Mouse (Mus musculus) forebrain, embryonic 10.5 days (tissue): ENCODE data around the gene Epb41l2. TPM values are rescaled to one million over a fixed set of nuclear protein-coding genes. Genes with fewer than 3 reads are reported as not detected.

Experiments used
- DNase-seq: peaks from one replicate; pipeline ENCODE4 v3.0.0-alpha.2; 2017; ENCODE audit warnings: low spot score; ENCODE audit errors: extremely low spot score
- H3K27ac ChIP-seq: fragments of 300-500 bp; sonication (generic); 2 replicates; pipeline ENCODE4 v1.5.1; 2016; ENCODE audit warnings: mild to moderate bottlenecking
- H3K27me3 ChIP-seq: fragments of 300-500 bp; sonication (generic); 2 replicates; pipeline ENCODE4 v1.6.1; 2016; ENCODE audit warnings: mild to moderate bottlenecking; ENCODE audit not compliant: poor library complexity, severe bottlenecking
- H3K36me3 ChIP-seq: fragments of 300-500 bp; sonication (generic); replicated peaks from 2 replicates; pipeline ENCODE4 v1.6.1; 2016; ENCODE audit warnings: mild to moderate bottlenecking, moderate library complexity
- H3K4me1 ChIP-seq: fragments of 300-500 bp; sonication (generic); 2 replicates; pipeline ENCODE4 v1.6.1; 2016
- H3K4me3 ChIP-seq: fragments of 300-500 bp; sonication (generic); 2 replicates; pipeline ENCODE4 v1.5.1; 2016; ENCODE audit warnings: mild to moderate bottlenecking, moderate library complexity
- H3K9me3 ChIP-seq: fragments of 300-500 bp; sonication (generic); 2 replicates; pipeline ENCODE4 v1.6.1; 2016; ENCODE audit warnings: mild to moderate bottlenecking, moderate library complexity
- WGBS: fragments of 180-500 bp; shearing (Covaris S2); methylation state at CpG from one replicate; pipeline ENCODE4 v1.1.7; 2016; 5-methylcytosine and 5-hydroxymethylcytosine counted together
- polyA plus RNA-seq: library from polyadenylated mRNA; unstranded; fragments of >200 nt; fragmentation: Nextera tagmentation; extraction: Ambion mirVana; gene quantifications from 2 replicates; pipeline ENCODE4 v1.2.1, GENCODE M21; 2016

The Epb41l2 gene
- polyA plus RNA-seq, 1 experiment from 2014 or later: 42.7 TPM

DNA sequence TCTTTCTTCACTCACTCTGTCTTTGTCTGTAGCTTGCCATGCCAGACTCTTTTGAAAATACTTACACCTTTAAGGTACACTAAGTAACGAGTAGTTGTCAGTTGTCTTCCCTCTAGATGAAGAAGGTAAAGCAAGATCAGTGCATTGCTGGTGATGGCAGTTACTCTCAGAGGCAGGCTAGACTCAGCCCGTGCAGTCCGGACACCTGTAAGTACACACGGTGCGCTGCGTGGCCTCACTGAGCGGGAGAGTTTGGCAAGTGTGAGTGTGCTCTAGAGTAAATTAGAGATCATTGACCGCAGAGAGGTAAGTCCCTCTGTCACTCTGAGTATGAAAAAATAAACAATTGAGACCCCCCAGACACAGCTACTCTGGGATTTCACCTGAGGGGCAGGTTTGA, 46.0 kb downstream of the Epb41l2 start:
- H3K36me3 ChIP-seq: no peaks in the 10 kb centered on the region
- WGBS: 91% methylated on average over 8 of the region's 8 CpGs

DNA sequence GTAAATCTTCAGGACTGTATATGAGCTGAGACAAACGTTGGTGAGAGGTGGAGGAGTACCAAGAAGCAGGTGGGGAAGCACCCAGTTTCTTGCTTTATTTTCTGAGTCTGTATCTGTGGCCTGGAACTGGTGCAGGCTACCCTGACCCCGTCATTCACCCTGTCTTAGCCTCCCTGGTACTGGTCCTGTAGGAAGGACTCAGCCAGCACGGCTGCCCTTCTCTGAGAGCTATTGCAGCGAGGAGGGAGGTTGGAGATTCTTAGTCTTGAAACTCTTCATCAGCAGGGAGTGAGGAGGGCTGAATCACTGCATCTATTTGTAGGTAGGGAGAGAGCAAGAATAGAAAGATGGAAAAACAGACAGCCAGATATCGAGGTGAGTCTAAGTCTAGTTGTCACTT, 47.1 kb downstream of the Epb41l2 start:
- H3K36me3 ChIP-seq: no peaks in the 10 kb centered on the region
- peaks cover 12% of the 10 kb centered on the region for H3K4me1 ChIP-seq
- no peaks in the 10 kb centered on the region for H3K27me3 ChIP-seq
- WGBS: 79% methylated on average over 5 of the region's 5 CpGs
- 0 out of 2 replicates have a peak, but pooled peaks cover 4% of the 10 kb centered on the region for H3K9me3 ChIP-seq
- H3K4me3 ChIP-seq: no peak overlapping the region
- no peak overlapping the region for H3K27ac ChIP-seq
- no peak for DNase-seq

More for the DNA sequence above, 46.0 kb downstream of the Epb41l2 start:
- Histone ChIP-seq H3K4me1 (peaks cover 12% of the 10 kb centered on the region), H3K4me3 (no peak overlapping the region), H3K27ac (no peak overlapping the region), H3K27me3 (no peaks in the 10 kb centered on the region), H3K9me3 (0 out of 2 replicates have a peak, but pooled peaks cover under 1% of the 10 kb centered on the region)
- DNase-seq: no peak

- no peaks in the 10 kb centered on the region for H3K36me3 ChIP-seq
- H3K9me3 ChIP-seq: 0 out of 2 replicates have a peak, but pooled peaks cover 4% of the 10 kb centered on the region
- DNase-seq: no peak
- no peaks in the 10 kb centered on the region for H3K27me3 ChIP-seq
- peaks cover 3% of the 10 kb centered on the region; the same call in 1 of the 2 replicates for H3K4me1 ChIP-seq
- no peak overlapping the region for H3K27ac ChIP-seq
- no peak overlapping the region for H3K4me3 ChIP-seq
- WGBS: 83% methylated on average over 14 of the region's 14 CpGs
These were observed 48.6 kb downstream of the Epb41l2 start for GRCm38 (mm10) chr10:25408136-25408650.

- H3K9me3 ChIP-seq: 0 out of 2 replicates have a peak, but pooled peaks cover 4% of the 10 kb centered on the region
- WGBS: 83% methylated on average over 6 of the region's 6 CpGs
- no peak for DNase-seq
- H3K27me3 ChIP-seq: no peaks in the 10 kb centered on the region
- no peak overlapping the region for H3K4me3 ChIP-seq
- H3K4me1 ChIP-seq: no peaks in the 10 kb centered on the region
- no peak overlapping the region for H3K27ac ChIP-seq
- no peaks in the 10 kb centered on the region for H3K36me3 ChIP-seq
These were observed 52.3 kb downstream of the Epb41l2 start for GRCm38 (mm10) chr10:25411836-25412373.

DNA sequence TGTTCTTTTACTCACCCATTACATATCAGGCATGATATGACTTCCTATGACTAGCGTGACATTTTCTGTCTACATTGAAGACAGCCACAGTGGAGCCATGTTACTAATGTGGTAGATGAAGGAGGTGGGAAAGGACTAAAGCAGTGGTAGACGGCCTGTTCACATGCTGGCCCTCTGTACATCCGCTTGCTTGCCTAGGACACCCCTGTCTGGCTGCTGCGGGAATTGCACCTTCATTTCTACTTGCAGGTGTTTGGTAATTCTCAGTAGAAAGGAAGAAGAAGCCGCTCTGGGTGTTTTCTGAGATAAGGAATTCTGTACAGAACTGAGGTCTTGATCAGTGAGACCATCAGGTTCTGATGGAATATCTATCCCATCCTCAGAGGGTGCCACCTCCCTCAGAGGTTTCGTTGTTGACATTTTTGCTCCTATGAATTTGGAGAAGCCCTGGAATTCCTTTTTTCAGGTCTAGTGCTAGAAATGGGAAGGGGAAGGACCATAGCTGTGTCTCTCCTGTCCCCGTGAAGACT, 55.7 kb downstream of the Epb41l2 start:
- WGBS: 87% methylated on average over 7 of the region's 7 CpGs

GRCm38 (mm10) chr10:25416696-25417095, 57.1 kb downstream of the Epb41l2 start:
- H3K36me3 ChIP-seq: 0 out of 2 replicates have a peak, but pooled peaks cover 2% of the 10 kb centered on the region
- DNase-seq: no peak
- H3K27ac ChIP-seq: no peak overlapping the region
- H3K4me3 ChIP-seq: no peak overlapping the region
- 90% methylated on average over 5 of the region's 5 CpGs for WGBS
- H3K27me3 ChIP-seq: no peaks in the 10 kb centered on the region
- H3K9me3 ChIP-seq: no peaks in the 10 kb centered on the region
- no peaks in the 10 kb centered on the region for H3K4me1 ChIP-seq

More for the DNA sequence above, 55.7 kb downstream of the Epb41l2 start:
- Histone ChIP-seq H3K27ac (no peak overlapping the region), H3K4me3 (no peak overlapping the region), H3K9me3 (0 out of 2 replicates have a peak, but pooled peaks cover 4% of the 10 kb centered on the region), H3K36me3 (0 out of 2 replicates have a peak, but pooled peaks cover 2% of the 10 kb centered on the region), H3K4me1 (no peaks in the 10 kb centered on the region), H3K27me3 (no peaks in the 10 kb centered on the region)
- no peak for DNase-seq

- Histone ChIP-seq H3K4me3 (no peak overlapping the region), H3K9me3 (no peaks in the 10 kb centered on the region), H3K36me3 (no peaks in the 10 kb centered on the region), H3K4me1 (peaks cover 18% of the 10 kb centered on the region), H3K27ac (no peak overlapping the region), H3K27me3 (no peaks in the 10 kb centered on the region)
- no peak for DNase-seq
- WGBS: 37% methylated on average over 1 of the region's 1 CpGs
These were observed 66.5 kb downstream of the Epb41l2 start for GRCm38 (mm10) chr10:25426058-25426457.

GRCm38 (mm10) chr10:25426814-25427213, 67.2 kb downstream of the Epb41l2 start:
- no peaks in the 10 kb centered on the region for H3K27me3 ChIP-seq
- H3K27ac ChIP-seq: peak overlapping the region; percentile 26; the same call in 1 of the 2 replicates
- no peak for DNase-seq
- no peaks in the 10 kb centered on the region for H3K9me3 ChIP-seq
- H3K36me3 ChIP-seq: no peaks in the 10 kb centered on the region
- peaks cover 20% of the 10 kb centered on the region for H3K4me1 ChIP-seq
- 63% methylated on average over 4 of the region's 4 CpGs for WGBS
- H3K4me3 ChIP-seq: no peak overlapping the region

GRCm38 (mm10) chr10:25427523-25427922, 67.9 kb downstream of the Epb41l2 start:
- DNase-seq: no peak
- Histone ChIP-seq H3K4me1 (peaks cover 23% of the 10 kb centered on the region), H3K27me3 (no peaks in the 10 kb centered on the region), H3K36me3 (no peaks in the 10 kb centered on the region), H3K27ac (0 out of 2 replicates have a peak overlapping the region, but pooled peaks have one; percentile 3), H3K4me3 (no peak overlapping the region), H3K9me3 (no peaks in the 10 kb centered on the region)
- 70% methylated on average over 7 of the region's 7 CpGs for WGBS

DNA sequence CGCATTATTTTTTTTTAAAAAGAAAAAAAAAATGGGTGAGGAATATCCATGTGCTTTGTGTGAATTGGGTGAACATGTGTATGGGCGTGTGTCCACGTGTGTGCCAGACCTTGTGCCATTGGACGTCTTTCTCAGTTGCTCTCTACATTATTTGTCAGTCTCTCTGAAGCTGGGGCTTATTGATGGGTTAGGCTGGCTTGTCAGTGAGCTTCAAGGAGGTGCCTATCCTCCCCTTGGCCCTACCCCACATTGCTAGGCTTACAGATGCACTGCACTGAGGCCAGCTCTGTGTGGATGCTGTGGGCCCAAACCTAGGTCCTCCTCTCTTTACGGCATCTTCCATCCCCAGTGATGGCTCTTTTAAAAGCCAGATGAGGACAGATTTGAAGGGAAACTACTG, 69.1 kb downstream of the Epb41l2 start:
- H3K4me3 ChIP-seq: no peak overlapping the region
- no peak overlapping the region for H3K27ac ChIP-seq
- H3K36me3 ChIP-seq: no peaks in the 10 kb centered on the region
- peaks cover 34% of the 10 kb centered on the region for H3K4me1 ChIP-seq
- no peaks in the 10 kb centered on the region for H3K9me3 ChIP-seq
- DNase-seq: no peak
- 96% methylated on average over 5 of the region's 5 CpGs for WGBS
- no peaks in the 10 kb centered on the region for H3K27me3 ChIP-seq

GRCm38 (mm10) chr10:25429346-25429745, 69.7 kb downstream of the Epb41l2 start:
- no peak overlapping the region for H3K4me3 ChIP-seq
- no peak overlapping the region for H3K27ac ChIP-seq
- 93% methylated on average over 4 of the region's 4 CpGs for WGBS
- no peaks in the 10 kb centered on the region for H3K36me3 ChIP-seq
- H3K9me3 ChIP-seq: no peaks in the 10 kb centered on the region
- peaks cover 39% of the 10 kb centered on the region for H3K4me1 ChIP-seq
- H3K27me3 ChIP-seq: no peaks in the 10 kb centered on the region
- no peak for DNase-seq

DNA sequence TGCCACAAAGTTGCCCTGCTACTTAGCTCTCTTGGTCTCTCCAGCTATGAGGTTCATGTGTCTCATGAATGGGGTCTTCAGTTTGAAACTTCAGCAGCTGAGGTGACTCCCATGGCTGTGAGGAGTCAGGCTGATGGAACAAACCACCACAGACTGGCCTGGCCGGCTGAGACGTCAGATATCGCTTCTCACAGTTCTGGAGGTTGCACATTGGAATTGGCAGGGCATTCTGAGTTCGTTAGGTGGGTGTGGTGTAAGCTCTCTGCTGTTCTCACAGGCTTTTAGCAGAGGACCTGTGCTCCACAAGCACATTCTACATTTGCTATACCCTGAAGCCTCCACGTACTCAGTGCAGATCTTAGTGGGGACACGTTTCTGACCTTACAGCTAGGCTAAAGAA, 71.3 kb downstream of the Epb41l2 start:
- Histone ChIP-seq H3K4me1 (peaks cover 44% of the 10 kb centered on the region), H3K27ac (no peak overlapping the region), H3K27me3 (no peaks in the 10 kb centered on the region), H3K9me3 (no peaks in the 10 kb centered on the region), H3K36me3 (no peaks in the 10 kb centered on the region), H3K4me3 (no peak overlapping the region)
- 56% methylated on average over 6 of the region's 6 CpGs for WGBS
- DNase-seq: no peak

GRCm38 (mm10) chr10:25432351-25432750, 72.8 kb downstream of the Epb41l2 start:
- DNase-seq: no peak
- Histone ChIP-seq H3K4me3 (no peak overlapping the region), H3K4me1 (peaks cover 34% of the 10 kb centered on the region), H3K9me3 (no peaks in the 10 kb centered on the region), H3K27ac (no peak overlapping the region), H3K27me3 (no peaks in the 10 kb centered on the region), H3K36me3 (no peaks in the 10 kb centered on the region)
- 70% methylated on average over 10 of the region's 10 CpGs for WGBS
